Mouse (Mus musculus): ENCODE measurements around the gene Gm9736. TPM values are rescaled to one million over a fixed set of nuclear protein-coding genes. Genes with fewer than 3 reads are reported as not detected.
"Not testable (repeated sequence)": the region's sequence is repeated elsewhere in the genome, so short reads cannot be mapped to it uniquely, and the experiment has no call there.

The Gm9736 gene
- not detected for total RNA-seq (2021)
- polyA plus RNA-seq (2012; rRNA removed), result not detected in 2 replicates
- long read RNA-seq, result 0 reads

DNA sequence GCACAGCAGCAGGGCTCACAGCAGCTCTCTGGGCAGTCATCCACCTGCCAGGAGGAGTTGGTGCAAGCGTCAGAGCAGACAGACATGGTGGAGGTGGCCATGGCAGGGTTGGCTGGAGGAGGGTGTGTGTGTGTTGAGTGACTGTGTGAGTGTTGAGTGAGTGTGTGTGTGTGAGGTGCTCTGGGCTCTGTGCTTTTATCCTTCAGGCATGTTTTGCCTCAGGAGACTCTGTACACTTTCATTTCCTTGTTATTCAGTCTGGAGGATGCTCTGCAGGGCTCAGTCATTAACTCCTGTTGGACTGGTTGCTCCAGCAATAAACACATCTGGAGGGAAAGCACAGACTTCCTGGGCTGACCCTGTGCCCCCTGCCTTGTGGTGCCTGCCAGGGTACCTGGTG, at the start of gene Gm9736:
Gene Gm9736, minus strand, starts transcription at position 101 of the 400 bp plus-strand sequence.
- DNase-seq, result not testable (repeated sequence)

DNA sequence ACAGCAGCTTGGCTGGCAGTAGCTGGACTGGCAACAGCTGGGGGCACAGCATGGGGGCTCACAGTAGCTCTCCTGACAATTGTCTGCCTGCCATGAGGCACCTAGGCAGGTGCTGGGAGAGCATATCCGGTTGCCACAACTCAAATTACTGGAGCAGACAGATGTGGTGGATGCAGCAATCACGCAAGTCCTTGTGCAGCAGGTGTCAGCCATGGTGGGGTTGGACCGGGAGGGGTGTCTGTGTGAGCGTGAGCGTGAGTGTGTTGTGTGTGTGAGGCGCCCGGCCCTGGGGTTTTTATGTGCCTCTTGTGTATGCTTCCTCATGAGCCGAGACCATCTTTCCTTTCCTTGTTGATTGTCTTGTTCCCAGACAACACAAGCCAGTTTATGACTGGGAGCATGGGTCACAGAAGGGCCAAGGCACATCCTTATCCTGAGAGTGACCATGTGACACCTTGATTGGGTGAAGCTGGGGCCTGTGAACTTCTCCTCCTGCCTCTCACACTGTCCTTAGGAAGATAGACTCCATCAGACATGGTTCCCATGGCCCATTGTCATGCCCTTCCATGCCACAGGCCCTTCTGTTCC, 47.9 kb upstream of the Gm9736 start, which contains the start of gene Gm19668:
Gene Gm19668, minus strand, starts transcription at position 213 of the 588 bp plus-strand sequence.
- DNase-seq, result no peak

GRCm38 (mm10) chr10:77798164-77798920, 47.2 kb upstream of the Gm9736 start:
- DNase-seq, result not testable (repeated sequence)

GRCm38 (mm10) chr10:77797677-77798076, 46.5 kb upstream of the Gm9736 start:
- DNase-seq, result no peak

GRCm38 (mm10) chr10:77794976-77795375, 43.8 kb upstream of the Gm9736 start, which contains the start of gene Gm9639:
Gene Gm9639, minus strand, starts transcription at chr10:77795076.
- DNase-seq, result no peak

DNA sequence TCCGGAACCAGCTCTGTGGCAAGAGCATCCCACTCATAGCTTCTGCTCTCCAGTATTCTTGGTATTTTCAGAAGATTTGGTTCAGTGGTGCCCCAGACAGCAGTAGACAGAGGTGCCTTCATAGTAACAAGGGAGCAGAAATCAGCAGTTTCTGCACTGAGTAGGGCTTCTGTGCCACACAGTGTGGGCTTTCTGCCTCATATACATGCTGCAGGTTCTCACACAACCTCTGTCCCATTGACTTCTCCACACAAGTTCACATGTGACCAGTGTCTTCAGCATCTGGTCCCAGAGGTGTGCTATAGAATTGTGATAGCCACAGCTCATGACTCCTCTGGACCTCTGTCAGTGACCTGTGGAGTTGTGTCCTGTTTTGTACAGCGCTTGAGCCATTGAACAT, 37.5 kb upstream of the Gm9736 start:
- no peak for DNase-seq

DNA sequence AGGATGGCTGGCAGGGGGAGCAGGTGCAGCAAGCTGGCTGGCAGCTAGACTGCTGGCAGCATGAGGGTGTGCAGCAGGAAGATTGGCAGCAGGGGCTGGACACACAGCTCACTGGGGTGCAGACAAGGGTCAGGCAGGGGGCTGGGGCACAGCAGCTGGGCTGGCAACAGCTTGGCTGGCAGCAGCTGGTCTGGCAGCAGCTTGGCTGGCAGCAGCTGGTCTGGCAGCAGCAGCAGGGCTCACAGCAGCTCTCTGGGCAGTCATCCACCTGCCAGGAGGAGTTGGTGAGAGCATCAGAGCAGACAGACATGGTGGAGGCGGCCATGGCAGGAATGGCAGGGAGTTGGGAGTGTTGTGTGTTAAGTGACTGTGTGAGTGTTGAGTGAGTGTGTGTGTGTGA, 36.7 kb upstream of the Gm9736 start, which contains the start of gene Gm7137:
Gene Gm7137, minus strand, starts transcription at position 325 of the 400 bp plus-strand sequence.
- not testable (repeated sequence) for DNase-seq

DNA sequence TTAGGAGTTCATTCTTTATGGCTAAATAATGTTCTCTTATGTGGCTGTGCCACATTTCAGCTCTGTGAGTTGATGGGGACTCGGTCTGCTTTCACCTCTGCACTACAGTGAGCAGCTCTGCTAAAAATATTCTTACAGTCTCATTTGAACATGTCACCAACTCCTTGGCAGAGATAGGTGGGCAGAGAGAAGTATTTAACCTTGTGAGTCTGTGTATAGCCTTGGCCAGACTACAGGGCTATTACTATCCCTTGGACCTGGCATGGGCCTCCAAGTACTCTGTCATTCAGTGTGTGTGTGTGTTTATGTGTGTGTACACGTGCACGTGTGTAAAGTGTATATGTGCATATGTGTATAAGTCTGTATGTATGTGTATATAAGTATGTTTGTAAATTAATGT, 32.2 kb upstream of the Gm9736 start:
- DNase-seq, result not testable (repeated sequence)

GRCm38 (mm10) chr10:77782442-77782841, 31.3 kb upstream of the Gm9736 start, which contains the start of gene Gm3250:
Gene Gm3250, minus strand, starts transcription at chr10:77782542.
- DNase-seq, result not testable (repeated sequence)

DNA sequence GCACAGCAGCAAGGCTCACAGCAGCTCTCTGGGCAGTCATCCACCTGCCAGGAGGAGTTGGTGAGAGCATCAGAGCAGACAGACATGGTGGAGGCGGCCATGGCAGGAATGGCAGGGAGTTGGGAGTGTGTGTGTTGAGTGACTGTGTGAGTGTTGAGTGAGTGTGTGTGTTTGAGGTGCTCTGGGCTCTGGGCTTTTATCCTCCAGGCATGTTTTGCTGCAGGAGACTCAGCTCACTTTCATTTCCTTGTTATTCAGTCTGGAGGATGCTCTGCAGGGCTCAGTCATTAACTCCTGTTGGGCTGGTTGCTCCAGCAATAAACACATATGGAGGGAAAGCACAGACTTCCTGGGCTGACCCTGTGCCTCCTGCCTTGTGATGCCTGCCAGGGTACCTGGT, 25.7 kb upstream of the Gm9736 start, which contains the start of gene Gm7138:
Gene Gm7138, minus strand, starts transcription at position 101 of the 400 bp plus-strand sequence.
- DNase-seq, result not testable (repeated sequence)

DNA sequence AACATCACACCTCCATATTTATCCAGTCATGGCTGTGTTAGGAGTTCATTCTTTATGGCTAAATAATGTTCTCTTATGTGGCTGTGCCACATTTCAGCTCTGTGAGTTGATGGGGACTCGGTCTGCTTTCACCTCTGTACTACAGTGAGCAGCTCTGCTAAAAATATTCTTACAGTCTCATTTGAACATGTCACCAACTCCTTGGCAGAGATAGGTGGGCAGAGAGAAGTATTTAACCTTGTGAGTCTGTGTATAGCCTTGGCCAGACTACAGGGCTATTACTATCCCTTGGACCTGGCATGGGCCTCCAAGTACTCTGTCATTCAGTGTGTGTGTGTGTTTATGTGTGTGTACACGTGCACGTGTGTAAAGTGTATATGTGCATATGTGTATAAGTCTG, 21.0 kb upstream of the Gm9736 start:
- DNase-seq, result not testable (repeated sequence)

GRCm38 (mm10) chr10:77771225-77771624, 20.1 kb upstream of the Gm9736 start, which contains the start of gene Gm3238:
Gene Gm3238, minus strand, starts transcription at chr10:77771325.
- DNase-seq, result not testable (repeated sequence)

DNA sequence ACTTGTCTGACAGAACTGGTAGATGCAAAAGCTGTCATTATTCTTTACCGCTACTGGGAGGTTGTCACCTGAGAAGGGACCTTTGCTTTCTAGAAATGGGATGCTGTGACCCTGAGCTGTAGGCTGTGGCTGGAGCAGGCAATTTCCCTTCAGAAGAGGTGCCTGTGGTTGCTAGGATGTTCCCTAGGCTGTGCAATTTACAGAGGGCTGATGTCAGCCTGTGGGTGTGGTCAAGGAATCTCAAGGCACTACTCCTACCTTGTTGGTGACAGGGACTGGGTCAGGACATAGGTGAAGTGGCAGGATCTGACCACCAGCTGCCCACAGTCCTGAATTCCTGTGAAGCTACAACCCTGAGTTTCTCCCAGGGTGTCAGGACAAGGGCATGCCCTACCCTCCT, 18.6 kb upstream of the Gm9736 start:
- no peak for DNase-seq

DNA sequence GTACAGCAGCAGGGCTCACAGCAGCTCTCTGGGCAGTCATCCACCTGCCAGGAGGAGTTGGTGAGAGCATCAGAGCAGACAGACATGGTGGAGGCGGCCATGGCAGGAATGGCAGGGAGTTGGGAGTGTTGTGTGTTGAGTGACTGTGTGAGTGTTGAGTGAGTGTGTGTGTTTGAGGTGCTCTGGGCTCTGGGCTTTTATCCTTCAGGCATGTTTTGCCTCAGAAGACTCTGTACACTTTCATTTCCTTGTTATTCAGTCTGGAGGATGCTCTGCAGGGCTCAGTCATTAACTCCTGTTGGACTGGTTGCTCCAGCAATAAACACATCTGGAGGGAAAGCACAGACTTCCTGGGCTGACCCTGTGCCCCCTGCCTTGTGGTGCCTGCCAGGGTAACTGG, 8.4 kb upstream of the Gm9736 start, which contains the start of gene Gm3233:
Gene Gm3233, minus strand, starts transcription at position 101 of the 400 bp plus-strand sequence.
- not testable (repeated sequence) for DNase-seq

GRCm38 (mm10) chr10:77753448-77753847, 2.3 kb upstream of the Gm9736 start:
- DNase-seq, result no peak

DNA sequence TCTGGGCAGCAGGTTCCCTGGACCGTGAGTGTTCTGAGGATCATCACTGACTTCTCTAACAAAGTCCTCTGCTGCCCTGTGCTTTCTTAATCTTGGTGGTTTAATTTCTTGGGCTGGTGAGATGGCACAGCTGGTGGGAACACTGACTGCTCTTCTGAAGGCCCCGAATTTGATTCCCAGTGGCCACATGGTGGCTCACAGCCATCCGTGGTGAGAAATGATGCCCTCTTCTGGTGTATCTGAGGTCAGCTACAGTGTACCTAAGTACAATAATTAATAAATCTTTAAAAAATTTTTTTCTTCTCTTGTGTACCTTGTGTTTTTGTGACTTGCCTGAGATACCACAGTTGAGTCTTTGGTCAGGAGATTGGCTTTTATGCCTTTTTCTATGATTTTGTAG, 1.2 kb upstream of the Gm9736 start:
- DNase-seq, result not testable (repeated sequence)

- not testable (repeated sequence) for DNase-seq
Observed at GRCm38 (mm10) chr10:77750686-77751085, 468 bp downstream of the Gm9736 start.

DNA sequence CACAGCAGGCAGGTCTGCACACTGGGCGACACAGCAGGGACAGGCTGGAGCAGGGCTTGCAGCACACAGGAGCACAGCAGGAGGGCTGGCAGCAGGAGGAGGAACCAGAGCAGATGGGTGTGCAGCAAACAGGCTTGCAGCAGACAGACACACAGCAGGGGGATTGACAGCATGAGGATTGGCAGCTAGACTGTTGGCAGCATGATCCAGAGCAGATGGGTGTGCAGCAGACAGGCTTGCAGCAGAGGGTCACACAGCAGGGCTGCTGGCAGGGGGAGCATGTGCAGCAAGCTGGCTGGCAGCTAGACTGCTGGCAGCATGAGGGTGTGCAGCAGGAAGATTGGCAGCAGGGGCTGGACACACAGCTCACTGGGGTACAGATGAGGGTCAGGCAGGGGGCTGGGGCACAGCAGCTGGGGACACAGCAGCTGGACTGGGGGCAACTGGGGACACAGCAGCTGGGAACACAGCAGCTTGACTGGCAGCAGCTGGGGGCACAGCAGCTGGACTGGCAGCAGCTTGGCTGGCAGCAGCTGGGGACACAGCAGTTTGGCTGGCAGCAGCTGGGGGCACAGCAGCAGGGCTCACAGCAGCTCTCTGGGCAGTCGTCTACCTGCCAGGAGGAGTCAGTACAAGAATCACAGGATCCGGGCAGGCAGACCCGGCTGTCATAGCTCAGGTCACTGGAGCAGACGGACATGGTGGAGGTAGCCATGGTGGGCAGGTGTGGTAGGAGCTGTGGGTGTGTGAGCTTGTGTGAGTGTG, 9.0 kb downstream of the Gm9736 start, which contains the start of gene Gm18596:
Gene Gm18596, minus strand, starts transcription at position 715 of the 765 bp plus-strand sequence.
- DNase-seq, result not testable (repeated sequence)

GRCm38 (mm10) chr10:77738929-77739328, 12.2 kb downstream of the Gm9736 start:
- no peak for DNase-seq

DNA sequence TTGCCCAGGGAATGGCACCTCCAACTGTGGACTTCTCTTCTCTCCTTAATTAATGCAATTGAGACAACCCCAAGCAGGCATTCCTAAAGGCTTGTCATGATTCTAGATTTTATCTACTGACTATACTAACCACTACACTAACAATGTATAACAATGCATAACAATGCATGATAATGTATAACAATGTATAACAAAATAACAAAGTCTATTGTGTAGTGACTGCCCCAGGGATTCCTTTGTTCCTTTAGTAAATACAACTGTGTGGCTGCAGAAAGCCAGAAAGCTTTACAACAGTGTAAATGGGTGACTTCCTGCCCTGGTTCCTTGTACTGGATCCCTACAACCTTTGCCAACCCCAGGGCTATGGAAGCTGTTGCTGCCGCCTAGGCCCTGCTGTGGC, 15.2 kb downstream of the Gm9736 start:
- no peak for DNase-seq

GRCm38 (mm10) chr10:77729241-77729640, 21.9 kb downstream of the Gm9736 start:
- no peak for DNase-seq

- DNase-seq, result no peak
Observed at GRCm38 (mm10) chr10:77728280-77728679, 22.9 kb downstream of the Gm9736 start.
